Mouse (Mus musculus): ENCODE measurements around the gene Ankmy2.
"Not testable (repeated sequence)": the region's sequence is repeated elsewhere in the genome, so short reads cannot be mapped to it uniquely, and the experiment has no call there.

Ankmy2 gene

DNA sequence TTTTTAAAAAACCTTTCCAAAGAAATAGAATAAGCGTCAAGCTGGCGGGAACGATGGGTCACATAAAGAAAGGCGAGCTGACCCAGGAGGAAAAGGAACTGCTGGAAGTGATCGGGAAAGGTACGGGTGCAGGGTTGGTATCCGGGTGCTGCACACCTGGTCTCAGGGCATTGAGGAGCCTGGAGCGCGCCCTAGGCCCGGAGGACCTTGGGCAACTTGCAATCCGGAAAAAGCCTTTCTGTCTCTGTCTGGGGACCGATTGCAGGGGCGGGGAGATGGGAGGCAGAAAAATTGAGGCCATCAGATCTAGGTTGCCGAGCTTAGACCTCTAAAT, 357 bp downstream of the Ankmy2 start:
- in situ Hi-C loops (cut with MboI, MseI): loop anchor here in 1 of 2 experiments (5.0 kb wide), 1 partner anchor 115 kb away; the partner anchor contains the start of gene Tspan13

DNA sequence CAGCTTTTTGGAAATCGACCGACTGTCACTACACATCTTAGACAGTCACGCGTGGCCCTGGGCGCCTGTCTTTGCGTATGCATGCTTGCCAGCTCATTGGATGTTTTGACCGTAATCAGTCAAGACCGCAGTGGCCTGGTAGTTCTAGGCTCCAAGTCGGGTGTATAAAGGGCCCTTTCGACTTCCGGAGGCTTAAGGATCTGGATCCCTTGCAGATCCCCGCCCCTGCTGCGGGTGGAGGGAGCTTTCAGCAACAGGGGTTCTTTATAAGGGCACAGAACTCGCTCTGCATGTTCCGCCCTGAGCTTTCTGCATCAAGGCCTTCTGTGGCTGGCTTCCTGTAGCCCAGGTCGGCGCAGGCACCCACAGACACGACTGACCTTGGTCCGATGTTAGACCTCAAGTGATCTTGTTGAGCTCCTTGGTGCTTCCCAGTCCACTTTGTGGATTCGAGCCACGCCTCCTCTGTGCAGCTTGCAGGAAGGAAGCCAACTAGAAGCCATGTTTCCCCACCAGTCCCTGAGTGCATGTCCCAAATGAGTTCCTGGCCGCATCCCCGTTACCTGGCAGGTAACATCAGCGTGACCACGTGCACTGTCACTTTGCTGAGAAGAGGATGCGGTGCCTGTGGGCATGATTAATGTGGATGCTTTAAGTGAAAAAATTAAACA, 859 bp downstream of the Ankmy2 start, which contains the start of gene Bzw2:
Gene Bzw2 (minus strand): TSS at position 443 of the 671 bp plus-strand sequence.
- in situ Hi-C loops (cut with MboI, MseI): loop anchor here in 1 of 2 experiments (5.0 kb wide), 1 partner anchor 115 kb away; the partner anchor contains the start of gene Tspan13

DNA sequence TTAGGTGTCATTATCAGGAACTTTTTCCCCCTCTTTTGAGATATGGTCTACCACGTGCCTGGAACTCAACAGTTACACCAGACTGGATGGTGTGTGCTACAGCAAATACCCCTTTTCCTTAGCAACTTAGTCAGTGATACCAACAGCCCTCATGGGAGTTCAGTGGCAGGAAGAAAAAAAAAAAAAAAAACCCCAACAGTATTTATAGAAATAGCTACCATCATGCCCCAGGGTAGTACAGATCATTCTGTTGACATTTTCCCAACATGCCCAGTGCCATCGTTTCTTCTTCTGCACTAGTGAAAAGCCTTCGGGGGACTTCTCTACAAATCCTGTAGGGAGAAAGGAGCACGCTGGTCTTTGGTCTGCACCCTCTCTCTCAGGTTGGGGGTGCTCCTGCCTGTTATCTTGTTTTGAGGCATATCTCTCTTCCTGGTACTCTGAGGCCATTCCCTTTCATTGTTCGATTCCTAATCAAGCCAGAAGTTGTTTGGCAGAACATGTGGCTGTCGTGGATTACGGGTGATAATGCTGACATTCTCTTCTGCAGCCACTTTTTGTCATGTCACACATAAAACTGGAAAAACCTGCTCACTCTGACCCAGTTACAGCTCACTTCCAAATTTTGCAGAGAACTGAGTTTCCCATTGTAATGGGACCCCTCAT, 7.3 kb downstream of the Ankmy2 start:
- in situ Hi-C loops (cut with MboI, MseI): no loop called here

DNA sequence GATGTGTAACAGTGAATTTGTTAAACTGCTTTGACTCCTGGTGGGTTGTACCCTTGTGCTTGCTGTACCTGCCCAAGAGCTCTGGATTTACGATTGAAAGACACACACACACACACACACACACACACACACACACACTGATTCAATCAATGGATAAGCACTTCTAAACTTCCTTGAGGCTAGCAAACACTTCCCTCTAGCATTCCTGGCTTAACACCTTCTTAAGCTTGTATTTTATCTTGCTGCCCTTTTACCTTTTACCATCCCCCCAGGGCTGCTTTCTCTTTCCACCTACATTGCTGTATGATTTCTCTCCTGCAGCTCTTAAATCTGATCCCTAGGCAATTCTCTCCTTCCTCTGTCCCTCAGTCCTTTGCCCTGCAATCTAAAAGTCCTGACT, 8.4 kb downstream of the Ankmy2 start:
- in situ Hi-C loops (cut with MboI, MseI): no loop called here

DNA sequence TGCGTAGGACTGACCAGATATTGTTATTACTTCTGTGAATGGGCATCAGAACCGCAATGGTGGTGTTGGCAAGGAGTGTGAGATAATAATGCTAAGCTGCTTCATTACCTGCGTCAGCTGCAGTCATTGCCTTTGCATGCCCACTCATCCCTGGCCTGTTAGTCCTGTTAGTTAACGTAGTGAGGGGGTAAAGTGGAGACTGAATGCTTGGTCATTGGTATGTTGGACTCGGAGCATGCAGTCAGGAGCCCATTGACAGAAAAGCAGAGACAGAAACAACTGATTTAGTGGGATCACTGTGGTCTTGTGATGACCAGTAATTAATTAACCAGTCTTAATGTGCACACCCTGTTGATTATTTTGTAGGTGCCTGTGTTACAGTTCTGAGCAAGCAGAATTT, 20.3 kb downstream of the Ankmy2 start:
- in situ Hi-C loops (cut with MboI, MseI): no loop called here

DNA sequence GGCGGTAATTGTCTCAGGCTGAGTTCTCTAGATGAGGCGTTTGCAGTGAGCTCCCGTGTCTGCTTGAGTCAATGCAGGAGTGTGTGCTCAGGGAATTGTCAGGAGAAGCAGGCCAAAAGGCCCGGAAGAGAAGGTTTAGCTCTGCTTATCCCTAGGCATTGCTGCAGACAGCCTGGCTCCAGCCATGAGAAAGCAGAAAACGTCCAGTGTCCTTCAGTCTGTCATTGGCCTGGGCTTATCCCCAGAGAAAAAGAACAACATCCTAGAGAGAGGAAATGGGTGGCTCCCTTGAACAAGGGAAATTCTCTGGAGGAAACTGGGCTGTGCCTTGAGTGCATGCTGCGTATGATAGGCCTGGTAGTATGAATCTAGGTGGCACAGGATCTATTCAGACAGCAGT, 25.7 kb downstream of the Ankmy2 start:
- in situ Hi-C loops (cut with MboI, MseI): no loop called here

DNA sequence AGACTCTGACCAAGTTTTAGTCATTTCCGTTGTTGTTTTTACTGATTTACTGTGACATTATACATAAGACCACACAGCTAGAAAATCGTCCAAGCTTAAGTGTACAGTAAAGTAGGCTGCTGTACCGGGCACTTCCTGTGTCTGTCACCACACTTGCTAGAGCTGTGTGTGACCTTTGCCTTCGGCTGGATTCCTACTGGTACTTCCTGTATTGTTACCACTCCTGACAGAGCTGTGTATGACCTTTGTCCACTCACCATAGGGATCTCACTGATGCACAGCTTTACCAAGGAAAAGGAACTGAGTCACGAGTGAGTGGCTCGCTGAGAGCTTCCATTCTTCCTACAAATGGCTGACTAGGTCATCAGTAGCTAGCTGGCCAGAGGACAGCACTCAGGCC, 30.2 kb downstream of the Ankmy2 start:
- in situ Hi-C loops (cut with MboI, MseI): no loop called here

DNA sequence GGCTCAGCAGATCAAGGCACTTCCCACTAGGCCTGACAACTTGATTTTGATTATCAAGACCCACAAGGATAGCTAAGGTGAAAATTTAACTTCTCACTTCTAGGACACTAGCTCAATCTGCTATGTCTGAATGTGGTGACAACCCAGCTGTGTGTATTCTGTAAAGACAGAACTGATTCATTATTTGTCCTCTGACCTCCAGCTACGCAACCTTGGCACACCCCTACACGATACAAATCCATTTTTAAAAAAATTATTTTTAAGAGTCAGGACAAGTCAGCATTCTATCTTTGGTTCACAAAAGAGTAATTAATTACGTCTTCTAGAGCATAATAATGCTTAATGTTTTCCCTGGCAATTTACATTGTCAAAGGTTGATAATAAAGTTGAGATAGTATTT, 32.7 kb downstream of the Ankmy2 start:
- in situ Hi-C loops (cut with MboI, MseI): no loop called here

DNA sequence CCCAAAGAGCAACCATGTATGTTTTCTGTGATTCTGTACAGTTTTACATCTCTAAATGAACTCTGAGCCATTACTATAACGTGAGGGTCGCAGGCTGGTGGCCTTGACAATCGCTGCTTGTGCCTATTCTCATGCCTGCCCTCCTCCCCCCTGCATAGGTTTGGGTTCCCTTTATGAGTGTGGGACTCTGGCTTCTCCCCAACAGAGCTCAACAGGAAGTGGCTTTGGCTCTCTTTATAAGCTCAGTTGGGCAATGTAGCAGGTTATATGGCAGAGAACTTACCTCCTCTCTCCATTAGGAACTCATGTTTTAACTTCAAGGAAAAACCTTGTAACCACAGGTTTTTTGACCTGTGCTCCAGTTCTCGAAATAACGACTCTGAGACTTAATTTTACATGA, 33.4 kb downstream of the Ankmy2 start:
- in situ Hi-C loops (cut with MboI, MseI): no loop called here

DNA sequence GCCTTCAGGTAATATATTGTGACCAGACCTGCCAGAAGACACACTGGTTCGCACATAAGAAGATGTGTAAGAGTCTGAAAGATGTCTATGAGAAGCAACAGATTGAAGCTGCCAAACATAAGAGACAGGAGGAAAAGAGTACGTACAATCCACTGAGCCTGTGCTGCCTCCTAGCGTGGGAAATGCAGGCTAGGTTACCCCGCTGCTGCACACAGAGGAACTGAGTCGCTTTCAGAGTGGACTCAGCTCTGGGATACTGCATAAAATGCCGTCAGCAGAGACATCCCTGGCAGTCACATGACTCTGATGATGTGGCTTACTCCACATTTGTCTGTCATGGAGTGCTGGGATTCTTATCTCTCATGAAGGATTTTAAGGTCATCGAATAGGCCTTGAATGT, 38.1 kb downstream of the Ankmy2 start:
- in situ Hi-C loops (cut with MboI, MseI): no loop called here

DNA sequence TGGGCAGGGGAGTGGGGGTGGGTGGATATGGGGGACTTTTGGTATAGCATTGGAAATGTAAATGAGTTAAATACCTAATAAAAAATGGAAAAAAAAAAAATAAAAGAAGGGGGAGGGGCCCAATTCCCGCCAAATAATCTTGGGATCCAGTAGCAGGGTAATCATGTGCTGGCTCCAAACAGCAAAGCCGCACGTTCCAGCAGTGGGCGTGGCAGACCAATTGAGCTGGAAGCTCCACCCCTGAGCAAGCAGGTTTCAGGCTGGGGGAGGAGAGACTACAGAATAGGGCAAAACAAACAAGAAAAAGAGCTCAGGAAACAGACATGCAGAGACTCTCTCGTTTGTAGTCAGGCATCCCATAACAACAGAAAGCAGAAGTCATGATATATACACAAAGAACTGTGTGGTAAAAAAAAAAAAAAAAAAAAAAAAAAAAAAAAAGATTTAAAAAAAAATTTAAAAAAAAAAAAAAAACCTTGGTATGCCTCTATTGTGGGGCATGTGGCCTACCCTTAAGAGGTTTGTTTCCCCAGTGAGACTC, 48.7 kb downstream of the Ankmy2 start:
- in situ Hi-C loops (cut with MboI, MseI): not testable (repeated sequence)

DNA sequence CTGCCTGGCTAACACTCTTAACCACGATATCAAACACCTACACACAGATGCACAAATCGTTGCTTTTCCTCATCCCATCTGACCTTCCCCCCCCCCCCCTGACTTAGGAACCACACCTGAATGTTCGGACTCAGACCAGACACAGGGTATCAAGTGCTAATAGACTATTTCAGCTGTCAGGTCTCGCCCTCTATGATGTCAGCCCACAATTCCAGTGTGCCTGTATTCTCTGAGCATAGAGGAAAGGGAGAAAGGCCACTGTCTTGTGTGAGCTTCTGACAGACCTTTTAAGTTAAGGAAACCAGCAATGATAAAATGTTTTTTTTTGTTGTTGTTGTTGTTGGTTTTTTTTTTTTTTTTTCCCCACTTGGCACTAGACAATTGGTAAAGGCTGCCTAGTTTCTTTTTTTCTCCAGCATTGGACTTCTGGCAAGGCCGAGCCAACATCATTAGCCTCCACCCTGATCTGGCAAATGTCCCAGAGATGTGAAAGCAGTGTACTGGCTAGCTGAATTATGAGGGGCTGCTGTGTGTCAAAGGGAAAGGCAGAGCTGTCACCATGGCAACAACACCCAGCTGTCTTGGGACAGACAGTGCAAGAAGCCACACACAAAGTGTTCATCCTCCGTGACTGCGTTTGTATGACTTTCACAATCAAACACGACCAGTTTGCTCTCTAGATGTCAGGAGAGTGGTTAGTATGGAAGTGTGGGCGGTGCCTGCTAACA, 50.3 kb downstream of the Ankmy2 start:
- in situ Hi-C loops (cut with MboI, MseI): no loop called here

DNA sequence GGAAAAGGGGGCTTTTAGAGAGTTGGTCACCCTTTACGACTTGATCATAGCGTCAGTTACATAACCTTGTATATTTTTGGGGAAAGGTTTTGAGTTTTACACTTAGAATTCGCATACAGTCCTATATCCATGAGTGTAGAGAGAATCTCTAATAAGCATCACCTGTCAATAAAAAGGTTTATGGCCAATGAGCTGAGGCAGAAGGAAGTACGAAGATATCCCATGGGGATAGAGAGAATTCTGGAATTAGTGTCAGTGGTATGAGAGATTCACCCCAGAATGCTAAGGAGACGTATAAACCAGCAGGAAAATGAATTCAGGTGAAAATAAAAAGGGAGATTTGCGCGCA, 50.9 kb downstream of the Ankmy2 start:
- in situ Hi-C loops (cut with MboI, MseI): no loop called here

DNA sequence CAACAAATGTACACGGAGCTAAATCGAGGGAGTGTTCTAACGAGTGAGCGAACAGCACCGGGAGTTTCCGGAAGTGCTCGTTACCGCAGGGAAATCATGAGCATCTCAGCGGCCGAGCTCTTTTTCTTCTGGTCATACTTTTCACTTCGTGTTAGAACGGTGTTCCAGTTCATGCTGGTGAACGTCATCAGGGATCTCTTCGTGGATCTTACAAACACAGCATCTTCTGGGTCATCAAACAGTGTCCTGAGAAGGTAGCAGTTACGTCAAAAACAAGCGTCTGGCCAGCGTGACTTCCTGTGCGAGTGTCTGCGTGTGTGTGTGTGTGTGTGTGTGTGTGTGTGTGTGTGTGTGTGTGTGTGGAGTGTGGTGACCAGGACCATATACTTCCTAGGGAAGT, 51.5 kb downstream of the Ankmy2 start:
- in situ Hi-C loops (cut with MboI, MseI): no loop called here

DNA sequence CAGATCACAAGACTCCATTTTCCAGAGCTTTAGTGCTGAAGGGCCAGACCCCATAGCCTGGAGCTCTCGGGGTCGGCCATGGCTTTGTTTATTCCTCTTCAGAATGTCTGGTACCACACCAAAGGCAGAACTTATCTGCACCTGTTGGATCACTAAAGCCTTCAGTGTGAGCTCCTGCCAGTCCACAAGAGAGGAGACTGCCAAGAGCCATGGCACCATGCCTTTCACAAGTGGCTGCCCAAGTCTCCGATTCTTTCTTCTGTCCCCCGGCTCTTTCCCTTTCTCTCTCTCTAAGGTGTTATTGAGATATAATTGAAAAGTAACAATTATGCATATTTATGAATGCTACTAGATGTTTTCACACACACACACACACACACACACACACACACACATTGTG, 53.2 kb downstream of the Ankmy2 start:
- in situ Hi-C loops (cut with MboI, MseI): loop anchor here (10.0 kb wide), 4 partner anchors 105 to 1245 kb away; partner anchors contain the start of gene Sostdc1 (in 1 of the 2)

DNA sequence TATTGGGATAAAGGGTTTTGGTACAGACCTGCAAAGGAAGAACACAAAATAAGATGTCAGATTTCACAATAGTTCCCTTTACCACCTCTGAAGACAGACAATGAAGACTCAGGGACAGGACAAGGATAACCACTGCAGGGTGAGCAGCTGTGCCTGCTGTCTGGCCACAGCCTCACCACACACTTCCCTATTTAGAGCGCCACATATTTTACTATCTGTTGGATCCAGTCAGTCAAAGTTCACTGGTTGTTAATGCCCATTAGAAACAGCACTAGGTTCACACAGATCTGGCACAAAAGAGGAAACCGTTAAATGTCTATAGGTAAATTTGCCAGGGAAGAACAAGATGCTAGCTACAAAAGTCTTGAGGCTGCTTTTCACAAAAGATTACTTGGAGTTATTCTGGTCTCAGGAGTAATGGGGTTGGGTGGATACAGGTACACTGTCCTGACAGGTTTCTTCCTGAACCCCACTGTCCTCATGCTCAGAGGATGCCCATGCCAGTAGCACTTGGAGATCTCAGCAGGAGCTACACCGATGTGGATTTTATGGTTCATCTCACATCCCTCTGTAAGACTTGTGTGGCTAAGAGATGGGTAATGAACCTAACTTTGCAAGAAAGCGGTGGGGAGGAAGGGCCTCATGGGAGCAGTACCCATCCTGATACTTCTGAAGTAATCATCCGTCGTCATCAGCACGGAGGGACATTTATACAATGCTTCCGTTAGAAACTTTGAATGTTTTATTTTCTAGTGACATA, 57.7 kb downstream of the Ankmy2 start:
- in situ Hi-C loops (cut with MboI, MseI): loop anchor here (5.0 to 10.0 kb wide), 5 partner anchors 100 to 1240 kb away; partner anchors contain the start of gene Sostdc1 (in 1 of the 2)

DNA sequence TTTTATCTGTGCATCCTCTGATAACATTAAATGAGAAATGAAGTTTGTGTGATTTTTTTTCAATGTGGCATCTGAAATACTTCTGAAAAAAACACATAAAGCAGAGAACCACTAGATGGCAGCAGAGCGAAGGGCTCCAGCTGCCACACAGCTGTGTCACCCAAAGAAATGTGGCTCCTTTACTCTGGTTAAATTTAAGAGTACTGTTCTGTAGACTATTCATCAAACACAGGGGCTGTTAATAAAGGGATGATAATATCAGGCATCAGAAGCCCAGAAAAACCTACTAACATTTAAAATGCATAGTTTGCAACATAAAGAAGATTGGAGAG, 58.2 kb downstream of the Ankmy2 start:
- in situ Hi-C loops (cut with MboI, MseI): loop anchor here (5.0 to 10.0 kb wide), 5 partner anchors 100 to 1240 kb away; partner anchors contain the start of gene Sostdc1 (in 1 of the 2)

DNA sequence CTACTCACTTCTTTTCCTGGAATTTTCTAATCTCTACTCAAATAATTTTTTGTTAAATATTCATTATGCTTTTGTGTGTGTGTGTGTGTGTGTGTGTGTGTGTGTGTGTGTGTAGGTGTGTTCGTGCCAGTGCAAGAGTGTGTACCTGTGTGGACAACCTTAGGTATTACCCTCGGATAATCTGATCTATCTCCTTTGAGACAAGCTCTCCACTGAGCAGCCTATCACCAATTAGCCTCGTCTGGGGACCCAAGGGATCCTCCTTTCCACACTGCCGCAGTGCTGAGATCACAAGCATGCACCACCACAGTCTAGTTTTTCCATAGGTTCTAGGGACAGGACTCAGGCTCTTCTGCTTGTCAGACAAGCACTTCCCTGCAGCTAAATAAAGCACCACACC, 59.3 kb downstream of the Ankmy2 start:
- in situ Hi-C loops (cut with MboI, MseI): loop anchor here (5.0 to 10.0 kb wide), 5 partner anchors 99 to 1239 kb away; partner anchors contain the start of gene Sostdc1 (in 1 of the 2)

DNA sequence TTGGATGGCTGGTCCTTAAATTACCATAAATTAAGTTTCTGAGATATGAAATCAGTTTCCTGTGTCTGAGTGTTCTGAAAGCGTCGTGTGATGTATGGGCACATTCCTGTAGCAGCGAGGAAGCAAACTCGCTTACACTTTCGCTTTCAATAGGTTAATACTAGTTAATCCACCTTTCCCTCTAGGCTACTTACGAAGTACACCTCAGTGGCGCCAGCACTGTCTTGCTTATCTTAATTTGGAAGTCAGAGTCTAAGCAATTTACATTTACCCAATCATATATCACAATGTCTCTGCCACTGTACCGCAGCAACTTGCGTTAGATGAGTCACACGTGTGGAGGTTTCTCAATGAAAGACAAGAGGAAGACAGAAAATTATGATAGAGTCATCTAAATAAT, 60.0 kb downstream of the Ankmy2 start:
- in situ Hi-C loops (cut with MboI, MseI): loop anchor here (5.0 to 10.0 kb wide), 5 partner anchors 98 to 1238 kb away; partner anchors contain the start of gene Sostdc1 (in 1 of the 2)

DNA sequence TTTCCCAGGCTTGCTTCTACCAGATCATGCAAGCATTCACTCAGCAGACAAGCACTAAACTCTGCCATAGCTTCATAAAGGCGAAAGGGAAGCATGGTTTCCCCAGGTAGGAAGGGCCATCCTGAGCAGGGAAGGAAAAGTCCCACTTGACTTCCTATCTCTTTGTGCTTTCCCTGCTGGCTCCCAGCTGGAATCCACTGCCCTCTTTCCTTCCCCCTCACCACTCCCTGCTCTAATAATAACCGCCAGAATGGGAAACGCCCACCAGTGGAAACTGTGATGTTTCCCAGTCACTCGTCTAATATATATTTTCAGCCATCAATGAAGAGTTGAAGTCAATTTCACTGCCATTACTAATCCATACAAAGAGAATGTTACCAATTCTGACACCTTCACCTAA, 67.5 kb downstream of the Ankmy2 start:
- in situ Hi-C loops (cut with MboI, MseI): no loop called here

DNA sequence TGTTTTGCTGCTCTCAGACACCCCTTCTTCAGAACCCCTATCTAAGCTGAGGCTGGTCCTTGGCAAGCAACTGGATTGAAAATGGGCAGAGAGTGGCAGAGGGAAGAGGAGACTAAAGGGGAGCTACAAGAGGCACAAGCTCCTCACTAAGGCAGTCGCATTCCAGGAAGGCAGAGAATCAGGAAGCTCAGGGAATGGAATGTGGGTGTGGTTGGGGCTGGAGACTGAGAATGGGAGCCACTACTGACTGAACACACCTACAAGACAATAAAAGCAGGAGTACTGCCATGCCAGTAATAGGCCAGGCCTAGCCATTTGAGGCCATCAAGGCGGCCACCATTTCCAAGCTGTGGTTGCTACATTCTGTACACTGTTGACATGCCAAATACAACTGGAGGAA, 74.5 kb downstream of the Ankmy2 start:
- in situ Hi-C loops (cut with MboI, MseI): no loop called here
